Mouse (Mus musculus): Measurements from ENCODE around the gene C1qtnf3.
A peak's percentile ranks its signal among the peaks of the same experiment; 100 is the strongest.

The C1qtnf3 gene

GRCm38 (mm10) chr15:10951951-10952759 lies at the start of gene C1qtnf3:
Gene C1qtnf3 (plus strand): TSS chr15:10952332.
- no peak for DNase-seq (ENCODE audit: low spot score in 2 of 2)

GRCm38 (mm10) chr15:10902360-10902759 lies 49.8 kb upstream of the C1qtnf3 start:
- DNase-seq (ENCODE audit: low spot score in 2 of 2): no peak

GRCm38 (mm10) chr15:10916611-10917311 lies 35.4 kb upstream of the C1qtnf3 start:
- no peak for DNase-seq (ENCODE audit: low spot score in 2 of 2)

GRCm38 (mm10) chr15:10917312-10917660 lies 34.8 kb upstream of the C1qtnf3 start:
- no peak for DNase-seq (ENCODE audit: low spot score in 2 of 2)

GRCm38 (mm10) chr15:10920212-10920611 lies 31.9 kb upstream of the C1qtnf3 start:
- no peak for DNase-seq (ENCODE audit: low spot score in 2 of 2)

- DNase-seq (ENCODE audit: low spot score in 2 of 2): no peak
Observed at GRCm38 (mm10) chr15:10921064-10921463, 31.1 kb upstream of the C1qtnf3 start.

- no peak for DNase-seq (ENCODE audit: low spot score in 2 of 2)
Observed at GRCm38 (mm10) chr15:10922061-10922460, 30.1 kb upstream of the C1qtnf3 start.

GRCm38 (mm10) chr15:10922570-10922969 lies 29.6 kb upstream of the C1qtnf3 start:
- peak; percentile 26 to 37 for DNase-seq (ENCODE audit: low spot score in 2 of 2)

GRCm38 (mm10) chr15:10923076-10923995 lies 28.8 kb upstream of the C1qtnf3 start:
- no peak for DNase-seq (ENCODE audit: low spot score in 2 of 2)

GRCm38 (mm10) chr15:10927325-10927724 lies 24.8 kb upstream of the C1qtnf3 start:
- DNase-seq (ENCODE audit: low spot score in 2 of 2): no peak

GRCm38 (mm10) chr15:10928633-10929270 lies 23.4 kb upstream of the C1qtnf3 start:
- no peak for DNase-seq (ENCODE audit: low spot score in 2 of 2)

GRCm38 (mm10) chr15:10933930-10934329 lies 18.2 kb upstream of the C1qtnf3 start:
- DNase-seq (ENCODE audit: low spot score in 2 of 2): no peak

- no peak for DNase-seq (ENCODE audit: low spot score in 2 of 2)
Observed at GRCm38 (mm10) chr15:10940148-10941108, 11.7 kb upstream of the C1qtnf3 start.

- no peak for DNase-seq (ENCODE audit: low spot score in 2 of 2)
Observed at GRCm38 (mm10) chr15:10941901-10942300, 10.2 kb upstream of the C1qtnf3 start.

GRCm38 (mm10) chr15:10947852-10948251 lies 4.3 kb upstream of the C1qtnf3 start:
- DNase-seq (ENCODE audit: low spot score in 2 of 2): no peak

GRCm38 (mm10) chr15:10952760-10953305 lies 701 bp downstream of the C1qtnf3 start:
- DNase-seq (ENCODE audit: low spot score in 2 of 2): no peak

- no peak for DNase-seq (ENCODE audit: low spot score in 2 of 2)
Observed at GRCm38 (mm10) chr15:10953465-10953864, 1.3 kb downstream of the C1qtnf3 start.

- DNase-seq (ENCODE audit: low spot score in 2 of 2): no peak
Observed at GRCm38 (mm10) chr15:10954381-10955016, 2.4 kb downstream of the C1qtnf3 start.

- DNase-seq (ENCODE audit: low spot score in 2 of 2): no peak
Observed at GRCm38 (mm10) chr15:10955156-10955555, 3.0 kb downstream of the C1qtnf3 start.

GRCm38 (mm10) chr15:10956706-10957105 lies 4.6 kb downstream of the C1qtnf3 start:
- DNase-seq (ENCODE audit: low spot score in 2 of 2): no peak

Data from right cerebral cortex, postnatal 10 days (tissue).